Mouse (Mus musculus) retina, embryonic 14.5 days (tissue): ENCODE results near the gene Med9.
A peak's percentile ranks its signal among the peaks of the same experiment; 100 is the strongest.
"Not testable (repeated sequence)": the region's sequence is repeated elsewhere in the genome, so short reads cannot be mapped to it uniquely, and the experiment has no call there.

Source experiments
- DNase-seq: peaks from one replicate; pipeline ENCODE4 v3.0.0-alpha.2; 2015; ENCODE audit warnings: low spot score

The Med9 gene

DNA sequence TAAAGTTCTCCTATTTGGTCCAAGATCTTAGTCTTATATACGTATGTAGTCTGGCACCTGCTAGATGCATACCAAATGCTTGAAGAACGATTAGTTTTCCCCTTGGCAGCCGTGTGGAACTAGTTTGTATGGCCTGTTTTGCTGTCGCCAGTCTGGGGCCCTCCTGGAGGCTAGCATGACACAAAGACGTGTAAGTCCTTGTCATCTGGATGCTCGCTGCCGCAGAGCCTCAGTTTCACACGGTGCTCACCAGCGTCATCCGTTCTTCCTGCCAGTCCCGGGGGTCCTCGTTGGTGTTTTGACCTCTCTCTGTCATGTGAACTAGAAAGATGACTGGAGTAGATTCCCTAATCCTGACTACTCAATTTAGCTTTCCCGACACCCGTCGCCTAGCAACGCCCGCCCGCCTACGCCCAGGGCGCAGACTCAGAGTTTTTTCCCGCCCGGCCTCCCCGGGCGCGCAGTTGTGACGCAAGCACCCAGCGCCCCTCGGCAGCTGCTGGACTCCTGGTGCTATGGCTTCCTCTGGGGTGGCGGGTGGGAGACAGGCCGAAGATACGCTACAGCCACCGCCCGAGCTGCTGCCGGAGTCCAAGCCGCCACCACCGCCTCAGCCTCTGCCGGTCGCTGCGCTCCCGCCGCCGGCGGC, at the start of gene Med9:
Gene Med9 (plus strand): TSS at position 455 of the 649 bp plus-strand sequence.
- peak; percentile 97 for DNase-seq

DNA sequence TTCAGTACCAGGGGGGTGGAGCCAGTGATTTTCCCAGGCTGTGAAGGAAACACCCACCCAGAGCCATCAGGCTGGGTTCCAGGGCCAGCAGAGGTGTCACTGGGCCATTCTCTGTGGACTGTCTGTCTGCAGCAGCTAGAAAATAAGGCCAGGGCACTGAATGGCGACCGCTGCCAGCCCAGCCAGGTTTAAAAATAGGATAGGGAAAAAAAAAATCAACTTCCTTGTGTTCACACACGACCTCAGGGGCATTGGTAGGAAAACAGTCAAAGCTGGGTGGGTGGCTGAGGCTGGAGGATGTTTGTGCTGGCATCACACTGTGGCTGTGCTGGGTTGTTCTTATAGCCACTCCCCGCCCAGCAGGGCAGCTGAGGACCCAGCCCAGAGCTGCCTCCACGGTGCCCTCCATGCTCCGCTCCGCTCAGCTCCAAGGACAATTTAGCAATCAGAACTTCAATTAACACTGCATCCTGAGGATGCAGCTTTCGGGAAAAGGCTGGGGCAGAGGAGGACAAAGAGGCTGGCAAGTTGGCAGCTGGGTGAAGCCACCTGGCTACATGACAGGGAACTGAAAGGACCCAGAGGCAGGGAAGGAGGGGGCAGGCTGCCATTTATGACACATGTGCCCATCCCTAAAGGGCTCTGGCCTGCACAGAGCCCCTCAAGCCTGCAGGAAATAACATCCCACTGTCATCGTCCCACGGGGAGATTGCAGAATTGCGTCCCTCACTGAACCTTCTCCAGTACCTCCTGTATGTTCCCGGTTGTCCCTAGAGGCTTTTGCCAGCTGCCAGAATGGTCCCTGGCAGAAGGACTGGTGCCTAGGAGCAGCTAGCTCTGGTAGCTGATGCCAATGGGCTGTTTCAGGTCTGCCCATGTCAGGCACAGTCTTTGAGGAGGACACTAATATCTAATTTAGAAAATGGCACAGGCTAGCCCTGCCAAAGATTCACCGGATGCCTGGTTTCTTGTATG, 48.0 kb upstream of the Med9 start:
- DNase-seq = no peak

DNA sequence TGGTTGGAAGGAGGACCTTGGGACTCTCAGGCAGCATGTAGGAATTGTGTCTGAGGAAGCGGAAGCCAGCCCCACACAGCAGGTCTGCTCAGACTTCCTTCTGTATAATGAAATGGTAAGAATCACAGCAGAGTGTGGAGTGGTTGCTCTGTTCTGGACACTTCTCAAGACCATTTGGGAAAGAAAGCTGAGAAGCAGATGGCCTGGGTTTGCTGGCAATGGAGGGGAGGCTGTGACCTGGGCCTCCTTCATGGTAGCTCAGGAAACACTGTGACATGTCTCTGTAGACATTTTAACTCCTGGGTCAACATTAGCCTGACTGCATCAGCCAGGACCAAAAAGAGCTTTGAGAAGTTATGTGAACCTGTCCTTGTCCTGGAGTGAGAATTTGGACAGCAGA, 47.0 kb upstream of the Med9 start:
- no peak for DNase-seq

DNA sequence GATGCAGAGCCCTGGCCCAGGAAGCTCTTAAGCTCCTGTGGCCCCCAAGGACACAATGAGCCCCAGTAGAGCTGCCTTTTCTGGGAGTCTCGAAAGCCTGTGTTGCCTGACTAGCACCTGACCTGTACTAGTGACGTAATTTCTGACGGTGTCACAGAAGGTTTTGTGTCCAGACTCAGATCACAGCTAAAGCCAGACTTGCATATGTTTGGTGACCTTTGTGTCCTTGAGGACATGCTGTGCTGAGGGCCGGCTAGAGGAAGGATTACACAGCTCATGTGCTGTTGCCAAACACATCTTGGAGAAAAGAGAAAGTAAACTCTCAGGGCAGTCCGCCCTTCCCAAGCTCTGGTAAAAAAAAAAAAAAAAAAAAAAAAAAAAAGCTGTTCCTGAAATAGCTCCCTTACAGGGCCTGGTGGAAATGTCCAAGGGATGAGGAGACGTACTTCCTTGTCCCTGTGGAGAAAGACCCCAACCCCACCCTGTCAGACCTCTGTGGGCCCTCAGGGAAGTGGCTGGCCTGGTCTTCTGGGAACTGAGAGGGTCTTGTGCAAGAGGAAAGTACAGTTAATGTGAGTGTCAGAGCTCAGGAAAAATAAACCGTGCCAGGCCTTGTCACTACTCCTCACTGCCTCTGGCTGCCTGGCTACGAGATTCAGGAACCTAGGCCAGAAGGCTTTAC, 45.8 kb upstream of the Med9 start:
- DNase-seq = no peak

DNA sequence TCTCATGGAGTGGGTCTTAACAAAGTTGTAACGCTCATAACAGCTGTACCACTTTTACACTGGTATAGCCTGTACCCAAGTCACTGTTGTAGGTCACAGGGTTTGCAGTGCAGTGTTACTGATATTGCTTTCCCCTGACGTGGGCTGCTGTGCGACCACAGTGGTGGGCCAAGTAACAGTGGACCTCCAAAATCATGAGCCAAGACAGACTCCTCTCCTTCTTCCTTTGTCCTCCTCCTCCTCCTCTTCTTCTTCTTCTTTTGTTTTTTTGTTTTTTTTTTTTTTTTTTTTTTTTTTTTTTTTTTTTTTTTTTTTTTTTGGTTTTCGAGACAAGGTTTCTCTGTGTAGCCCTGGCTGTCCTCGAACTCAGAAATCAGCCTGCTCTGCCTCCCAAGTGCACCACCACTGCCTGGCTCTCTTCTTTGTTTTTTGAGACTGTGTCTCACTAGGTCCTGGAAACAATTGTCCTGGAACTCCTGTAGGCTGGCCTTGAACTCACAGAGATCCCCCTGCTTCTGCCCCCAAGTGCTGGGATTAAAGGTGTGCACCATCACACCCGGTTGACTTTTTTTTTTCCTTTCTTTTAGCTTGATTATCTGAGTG, 41.4 kb upstream of the Med9 start:
- DNase-seq = no peak

DNA sequence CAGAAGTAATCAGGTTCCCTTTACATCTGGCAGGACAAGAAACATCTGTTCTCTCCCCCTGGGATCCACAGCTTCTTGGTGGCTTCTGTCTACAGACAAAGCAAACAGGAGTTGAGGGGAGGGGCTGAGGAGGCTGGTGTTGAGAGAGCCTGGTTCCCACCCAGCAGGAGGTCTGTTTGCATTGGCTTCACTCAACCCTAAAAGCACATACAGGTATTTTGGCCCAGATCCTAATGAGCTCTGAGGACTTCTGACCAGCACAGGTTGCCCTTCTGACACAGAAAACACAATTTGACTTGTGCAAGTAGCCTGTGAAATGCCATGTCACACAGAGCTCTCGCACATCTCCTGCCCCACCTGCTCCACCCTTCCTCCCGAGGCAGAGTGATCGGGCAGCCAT, 39.6 kb upstream of the Med9 start:
- peak; percentile 58 for DNase-seq

DNA sequence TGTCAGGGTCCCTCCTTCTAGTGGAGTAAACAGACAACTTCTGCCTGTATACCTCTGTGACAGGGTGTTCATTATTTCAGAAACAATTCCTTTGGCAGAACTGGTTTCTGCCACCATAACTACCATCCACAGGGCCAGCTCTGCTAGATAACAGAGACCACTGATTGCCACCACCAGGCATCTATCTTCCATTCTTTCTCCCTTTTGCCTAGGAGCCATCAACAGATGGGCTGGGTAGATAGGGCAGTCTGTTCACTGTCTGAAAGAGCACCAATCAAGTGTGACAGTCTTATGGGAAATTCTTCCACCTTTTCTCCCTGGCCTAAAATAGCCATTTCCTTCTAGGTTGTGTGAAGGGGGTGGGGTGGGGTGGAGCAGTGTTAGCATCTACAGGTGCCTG, 37.4 kb upstream of the Med9 start:
- no peak for DNase-seq

DNA sequence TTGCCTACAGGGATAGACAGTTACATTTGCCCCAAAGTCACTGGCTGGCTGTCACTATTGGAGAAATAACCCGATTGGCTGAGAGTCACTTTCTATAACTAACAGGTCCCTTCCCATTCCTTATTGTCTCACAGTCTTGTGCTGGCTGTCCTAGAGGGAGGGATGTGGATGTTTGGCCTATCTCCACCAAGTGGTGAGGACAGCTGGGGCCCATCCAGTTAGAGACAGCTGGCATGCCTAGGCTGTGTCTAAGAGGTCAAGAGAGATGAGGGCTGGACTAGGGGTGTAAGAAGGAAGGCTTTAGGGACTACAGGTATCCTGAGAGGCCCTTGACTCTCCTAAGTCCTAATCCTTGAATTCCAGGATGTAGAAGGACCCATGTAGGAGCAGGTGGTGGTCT, 36.5 kb upstream of the Med9 start:
- DNase-seq = no peak

DNA sequence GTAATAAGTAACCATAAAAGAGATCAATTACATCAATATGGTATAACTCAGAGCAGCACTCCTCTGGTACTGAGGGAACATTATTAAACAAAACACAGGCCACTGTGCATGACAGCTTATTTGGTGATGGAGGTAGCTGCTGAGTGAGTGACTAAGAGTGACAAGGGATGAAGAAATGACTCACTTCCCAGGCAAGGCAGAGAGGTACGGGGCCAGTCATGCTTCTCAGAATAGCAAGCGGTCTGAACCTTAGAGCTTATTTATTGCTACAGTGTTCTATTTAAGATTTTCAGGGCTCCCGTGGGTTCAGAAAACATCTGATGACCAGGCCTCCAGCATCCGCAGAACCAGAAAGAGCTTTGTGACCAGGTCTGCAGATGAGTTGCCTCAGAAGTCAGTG, 34.3 kb upstream of the Med9 start:
- no peak for DNase-seq

DNA sequence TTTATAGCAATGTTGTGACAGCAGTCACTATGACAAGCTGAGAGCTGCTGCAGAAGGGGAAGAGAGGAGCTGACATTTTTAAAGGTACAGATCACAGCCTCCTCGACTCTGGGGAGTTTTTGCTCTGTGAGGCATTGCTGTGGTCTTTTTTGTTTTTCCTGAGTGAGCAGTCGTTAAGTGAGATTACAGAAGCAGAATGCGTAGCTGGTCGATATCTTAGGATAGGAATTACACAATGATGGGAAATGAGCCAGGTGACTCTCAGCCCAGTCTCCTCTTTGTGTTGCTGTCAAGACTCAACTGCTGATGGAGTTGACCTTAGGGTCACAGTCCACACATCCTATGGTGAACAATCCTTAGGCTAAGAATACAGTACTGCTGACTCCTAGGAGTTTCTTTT, 30.0 kb upstream of the Med9 start:
- DNase-seq = peak; percentile 19

DNA sequence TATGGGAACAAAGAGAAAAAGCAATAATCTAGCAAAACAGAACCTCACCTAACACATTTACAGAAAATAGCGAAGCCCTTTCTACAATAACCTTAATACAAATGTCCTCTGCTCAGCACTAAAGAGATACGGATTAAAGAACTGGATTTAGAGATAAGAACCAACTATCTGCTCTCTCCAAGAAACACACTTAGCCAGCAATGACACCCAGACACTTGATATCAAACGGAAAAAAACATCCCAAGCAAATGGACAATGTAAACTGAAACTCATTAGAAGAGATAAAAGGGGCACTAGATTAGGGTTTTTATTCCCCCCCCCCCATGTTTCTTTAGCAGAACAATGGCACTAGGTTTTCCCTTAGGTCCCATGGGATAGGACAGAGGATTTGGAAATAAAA, 28.6 kb upstream of the Med9 start:
- no peak for DNase-seq

DNA sequence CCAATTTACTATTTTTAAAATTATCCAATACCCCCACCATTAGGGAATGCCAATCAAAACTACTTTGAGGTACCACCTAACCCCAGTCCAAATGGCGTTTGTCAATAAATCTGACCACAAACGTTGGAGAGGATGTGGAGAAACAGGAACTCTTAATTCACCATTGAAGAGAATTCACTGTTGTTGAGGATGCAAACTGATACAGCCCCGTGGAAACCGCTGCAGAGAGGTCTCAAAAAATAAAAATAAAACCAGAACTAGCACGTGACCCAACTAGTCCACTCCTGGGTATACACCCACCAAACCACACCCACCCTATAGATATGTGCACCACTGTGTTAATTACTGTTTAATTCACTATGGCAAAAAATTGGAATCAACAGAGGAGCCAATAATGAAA, 27.7 kb upstream of the Med9 start:
- no peak for DNase-seq

DNA sequence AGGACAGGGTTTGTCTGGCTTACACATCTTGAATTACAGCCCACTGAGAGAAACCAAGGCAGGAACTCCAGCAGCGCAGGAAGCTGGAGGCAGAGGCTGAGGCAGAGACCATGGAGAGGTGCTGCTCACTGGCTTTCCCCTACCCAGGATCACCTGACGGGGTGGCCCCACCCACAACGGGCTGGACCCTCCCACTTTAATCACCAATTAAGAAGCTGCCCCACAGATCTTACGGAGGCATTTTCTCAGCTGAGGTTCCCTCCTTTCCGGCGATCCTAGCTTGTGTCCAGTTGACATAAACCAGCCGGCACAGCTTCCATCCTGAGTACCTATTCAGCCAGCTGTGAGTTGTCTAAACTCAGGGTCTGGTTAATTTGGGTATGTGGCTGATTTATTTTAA, 26.7 kb upstream of the Med9 start:
- peak; percentile 41 for DNase-seq

DNA sequence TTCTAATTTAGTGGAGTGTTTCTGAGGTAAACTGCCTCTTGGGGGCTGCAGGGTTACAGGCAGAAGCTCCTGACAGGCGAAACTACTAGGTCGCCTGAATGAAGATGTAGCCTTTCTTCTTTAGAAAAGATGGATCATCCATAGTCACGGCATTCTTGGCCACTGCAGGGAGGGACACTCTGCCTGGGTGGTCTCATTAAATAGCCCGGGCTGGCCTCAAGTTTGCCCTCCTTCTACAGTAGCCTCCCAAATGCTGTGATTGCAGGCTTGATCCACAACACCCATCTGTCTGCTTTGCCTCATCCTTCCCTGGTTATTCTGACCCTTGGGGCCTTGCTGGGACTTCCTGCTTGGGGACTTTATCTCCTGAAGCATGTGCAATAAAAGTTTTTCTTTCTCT, 18.0 kb upstream of the Med9 start:
- DNase-seq = peak; percentile 51

DNA sequence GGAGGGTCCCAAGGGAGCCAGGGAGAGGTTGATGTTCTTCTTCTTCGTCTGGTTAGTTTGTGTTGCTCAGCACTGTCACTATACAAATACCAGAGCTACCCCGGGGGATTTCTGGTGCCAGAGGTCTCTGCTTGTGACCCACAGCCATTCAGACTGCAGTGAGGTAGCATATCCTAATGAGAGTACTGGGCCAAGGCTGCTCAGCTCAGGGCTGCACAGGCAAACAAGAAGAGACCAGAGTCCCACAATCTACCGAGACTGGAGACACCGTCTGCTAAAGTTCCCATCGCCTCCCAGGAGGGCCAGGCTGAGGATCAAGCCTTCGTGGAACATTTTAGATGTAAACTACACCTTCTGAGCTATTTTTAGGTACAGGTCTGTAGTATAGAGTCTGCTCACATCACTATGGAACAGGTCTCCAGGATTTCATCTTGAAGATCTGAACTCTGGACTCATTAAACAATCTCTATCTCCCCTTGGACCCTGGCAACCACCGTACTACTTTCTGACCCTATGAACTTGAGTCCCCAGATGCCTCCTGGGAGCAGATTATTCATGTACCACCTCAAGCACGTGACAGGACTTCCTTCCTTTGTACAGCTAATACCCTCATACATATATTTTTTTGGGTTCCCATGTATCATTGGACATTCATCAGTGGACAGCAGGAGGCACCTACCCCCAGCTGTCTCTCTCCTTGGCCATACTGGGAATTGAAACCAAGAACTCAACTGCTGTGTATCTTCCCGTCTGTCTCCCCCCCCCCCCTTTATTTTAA, 15.3 kb upstream of the Med9 start:
- DNase-seq = no peak

DNA sequence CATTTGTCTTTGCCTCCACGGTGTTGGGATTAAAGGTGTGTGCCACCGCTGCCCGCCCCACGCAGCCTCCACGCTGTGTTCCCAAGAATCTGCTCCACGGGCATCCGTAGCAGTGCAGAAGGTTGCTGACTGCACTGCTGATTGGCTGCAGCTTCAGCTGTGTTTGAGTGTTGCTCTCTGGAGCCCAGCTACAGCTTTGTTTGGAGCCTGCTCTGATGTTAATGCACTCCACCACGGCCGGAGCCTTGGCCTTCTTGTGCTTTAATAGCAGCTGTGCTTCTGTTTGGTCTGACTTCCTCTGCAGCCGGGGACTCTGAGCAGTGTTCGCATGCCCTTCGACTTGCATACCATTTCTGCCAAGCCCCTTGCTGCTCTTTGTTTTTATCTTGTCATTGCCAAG, 14.1 kb upstream of the Med9 start:
- DNase-seq = no peak

DNA sequence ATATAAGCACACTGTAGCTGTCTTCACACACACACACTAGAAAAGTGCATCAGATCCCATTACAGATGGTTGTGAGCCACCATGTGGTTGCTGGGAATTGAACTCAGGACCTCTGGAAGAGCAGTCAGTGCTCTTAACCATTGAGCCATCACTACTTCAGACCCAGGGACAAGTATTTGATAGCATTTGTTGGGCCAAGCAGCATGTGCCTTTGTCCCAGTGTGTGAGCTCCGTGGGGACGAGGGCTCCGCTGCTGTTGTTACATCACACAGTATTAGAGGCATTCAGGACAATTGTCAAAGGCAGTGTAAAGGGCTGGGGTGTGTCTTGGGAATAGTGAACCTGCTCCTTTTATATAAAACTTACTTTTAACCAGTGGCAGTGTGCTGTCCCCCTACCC, 11.0 kb upstream of the Med9 start:
- no peak for DNase-seq

DNA sequence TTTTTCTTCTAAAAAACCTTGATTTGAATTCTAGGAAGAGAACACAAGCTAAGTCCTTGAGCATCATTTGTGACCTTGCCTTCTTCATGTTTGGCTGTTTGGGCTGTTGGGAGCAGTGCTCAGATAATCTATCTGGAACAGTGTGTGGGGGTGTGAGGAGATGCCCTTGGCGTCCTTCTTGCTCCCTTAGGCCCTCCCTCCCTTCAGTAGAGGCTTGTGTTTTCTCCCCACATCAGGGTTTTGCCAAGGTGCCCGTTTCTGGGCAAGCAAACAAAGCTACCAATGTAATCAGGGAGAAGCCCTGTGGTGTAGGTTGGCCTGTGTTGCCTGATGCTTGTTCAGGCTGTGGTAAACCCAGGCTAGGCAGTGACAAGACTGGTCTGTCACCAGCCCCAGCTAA, 10.4 kb upstream of the Med9 start:
- DNase-seq = no peak

DNA sequence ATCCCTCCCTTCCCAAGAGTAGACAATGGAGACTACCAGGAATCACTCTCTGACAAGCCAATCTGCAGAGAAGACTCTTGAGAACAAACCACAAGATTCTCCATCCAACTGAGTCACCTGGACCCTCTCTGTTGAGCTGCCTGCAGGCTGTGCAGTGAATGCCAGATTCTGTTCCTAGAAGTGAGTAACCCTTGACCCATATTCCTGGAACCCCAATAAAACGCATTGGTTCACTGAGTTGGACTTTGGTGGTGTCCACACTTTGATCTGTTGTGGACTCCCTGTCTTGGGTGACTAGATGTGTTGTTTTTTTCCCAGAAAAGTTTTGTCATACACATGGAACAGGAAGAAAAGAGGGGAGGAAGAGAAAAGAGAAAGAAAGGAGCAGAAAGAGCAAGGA, 8.2 kb upstream of the Med9 start:
- no peak for DNase-seq

DNA sequence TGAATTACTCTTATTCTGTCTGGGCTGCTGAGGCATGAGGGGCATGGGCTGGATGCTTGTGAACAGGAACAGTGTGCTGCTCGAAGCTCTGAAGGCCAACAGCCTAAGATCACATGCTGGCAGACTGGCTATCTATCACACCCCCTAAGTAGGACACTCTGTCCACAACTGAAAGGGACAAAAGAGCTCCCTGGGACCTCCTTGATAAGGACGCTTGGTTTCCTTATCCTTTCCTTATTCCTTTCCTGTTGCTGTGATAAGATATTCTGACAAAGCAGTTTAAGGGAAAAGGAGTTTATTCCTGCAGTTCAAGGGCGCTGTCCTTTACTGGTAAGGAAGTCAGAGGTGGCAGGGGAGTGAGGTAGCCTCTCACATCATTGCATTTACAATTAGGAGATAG, 7.4 kb upstream of the Med9 start:
- DNase-seq = no peak

DNA sequence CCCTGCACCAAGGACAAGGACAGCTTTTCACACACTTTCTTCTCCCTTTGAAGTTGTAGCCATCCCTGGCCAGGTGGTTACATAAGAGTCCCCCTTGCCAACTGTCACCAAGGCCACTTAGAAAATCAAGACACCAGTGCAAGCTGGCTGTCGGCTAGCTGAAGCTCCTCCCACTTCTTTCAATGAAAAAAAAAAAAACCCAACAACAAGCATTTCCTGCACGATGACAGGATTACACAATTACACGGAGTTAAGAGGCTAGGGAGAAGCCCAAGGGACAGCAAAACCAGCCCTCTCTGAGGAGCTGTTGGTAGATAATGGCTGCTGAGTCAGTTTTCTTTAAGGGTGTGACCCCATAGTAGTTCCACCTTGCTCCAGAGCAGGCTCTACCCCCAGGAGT, 6.6 kb upstream of the Med9 start:
- no peak for DNase-seq

DNA sequence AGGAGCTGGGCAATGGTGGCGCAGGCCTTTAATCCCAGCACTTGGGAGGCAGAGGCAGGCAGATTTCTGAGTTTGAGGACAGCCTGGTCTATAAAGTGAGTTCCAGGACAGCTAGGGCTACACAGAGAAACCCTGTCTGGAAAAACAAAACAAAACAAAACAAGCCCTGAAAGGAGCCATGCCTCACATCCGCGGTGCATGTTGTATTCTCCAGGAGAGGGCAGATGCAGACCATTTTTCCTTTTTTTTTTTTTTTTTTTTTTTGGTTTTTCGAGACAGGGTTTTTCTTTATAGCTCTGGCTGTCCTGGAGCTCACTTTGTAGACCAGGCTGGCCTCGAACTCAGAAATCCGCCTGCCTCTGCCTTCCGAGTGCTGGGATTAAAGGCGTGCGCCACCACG, 3.2 kb upstream of the Med9 start:
- DNase-seq = not testable (repeated sequence)
